Mouse (Mus musculus) NIH3T3 (cell line): ENCODE measurements around the gene Ccdc141.

ENCODE experiments used
- DNase-seq: peaks from one replicate; pipeline ENCODE4 v3.0.0-alpha.2; 2012; ENCODE audit warnings: low read depth

Ccdc141 gene

DNA sequence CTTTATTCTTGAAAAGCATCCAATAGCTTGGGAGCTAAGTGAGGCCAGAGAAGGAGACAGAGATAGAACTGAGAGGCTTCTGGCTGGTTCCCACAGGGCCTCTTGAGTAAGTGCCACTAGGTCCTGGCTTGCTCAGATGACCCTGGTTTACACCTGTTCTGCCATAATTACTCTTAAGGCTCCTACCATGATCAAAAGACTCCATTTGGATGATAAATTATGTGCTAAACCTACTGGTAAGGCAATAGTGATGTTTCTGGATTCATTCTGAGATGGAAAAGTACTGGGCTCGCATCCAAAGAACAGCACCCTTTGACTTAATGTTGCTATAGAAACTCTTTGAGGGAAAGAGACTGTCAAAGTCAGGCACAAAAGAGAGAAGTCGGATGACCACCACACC is 3.9 kb upstream of the Ccdc141 start:
- peak; percentile 60 for DNase-seq

DNA sequence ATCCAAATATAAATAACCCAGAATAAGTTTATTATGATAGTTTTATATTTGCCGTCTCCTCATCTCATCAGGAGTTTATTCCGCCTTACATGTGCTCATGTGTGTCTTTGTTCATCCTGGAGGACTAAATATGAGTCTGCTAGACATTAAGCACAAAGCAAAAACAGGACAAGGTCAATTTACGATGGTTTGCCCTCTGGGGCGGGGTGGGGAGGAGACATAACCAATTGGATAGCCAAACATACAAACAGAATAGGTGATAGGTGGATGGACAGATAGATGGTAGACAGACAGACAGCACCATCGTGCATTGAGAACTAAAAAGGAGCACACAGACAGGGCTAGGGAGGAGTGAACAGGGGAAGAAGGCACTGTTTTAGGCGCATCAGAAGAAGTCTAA is 3.4 kb upstream of the Ccdc141 start:
- DNase-seq, result no peak

DNA sequence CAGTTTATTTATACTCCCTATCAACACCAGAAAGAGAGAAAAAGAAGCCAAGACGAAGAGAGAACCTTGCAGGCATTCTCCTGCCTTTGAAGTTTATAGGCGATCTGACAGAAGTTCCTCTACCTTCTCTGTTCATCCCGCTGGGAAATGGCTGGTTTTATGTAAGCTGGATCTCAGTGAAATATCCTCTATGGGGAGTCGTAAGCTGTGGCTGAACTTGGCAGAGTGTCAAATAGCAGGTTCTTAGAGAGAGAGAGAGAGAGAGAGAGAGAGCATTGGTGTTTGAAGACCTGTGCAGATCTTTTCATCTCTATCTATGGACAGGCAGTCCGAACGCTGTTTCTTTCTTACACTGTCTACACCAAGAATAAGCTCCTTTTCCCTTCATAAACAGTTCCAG is 2.9 kb upstream of the Ccdc141 start:
- DNase-seq, result no peak

DNA sequence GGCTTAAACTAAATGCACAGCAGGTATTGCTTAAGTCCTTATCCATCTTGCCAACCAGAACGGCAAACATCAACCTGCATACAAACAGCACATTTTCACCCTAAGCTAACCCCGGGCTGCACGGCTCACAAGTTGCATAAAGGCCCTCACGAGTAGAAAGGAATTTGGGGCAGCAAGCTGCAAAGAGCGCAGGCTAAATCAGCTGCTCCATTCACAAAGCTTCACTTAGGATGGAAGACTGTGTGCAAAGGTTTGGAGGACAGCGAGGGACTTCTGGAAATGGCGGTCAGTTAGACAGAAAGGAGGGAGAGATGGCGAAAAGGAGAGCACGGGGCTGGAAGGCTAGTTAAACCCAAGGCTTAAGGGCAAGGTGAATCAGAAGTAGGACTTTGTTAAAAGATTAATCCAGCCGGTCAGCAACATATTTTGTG is 1.8 kb upstream of the Ccdc141 start:
- DNase-seq, result no peak

DNA sequence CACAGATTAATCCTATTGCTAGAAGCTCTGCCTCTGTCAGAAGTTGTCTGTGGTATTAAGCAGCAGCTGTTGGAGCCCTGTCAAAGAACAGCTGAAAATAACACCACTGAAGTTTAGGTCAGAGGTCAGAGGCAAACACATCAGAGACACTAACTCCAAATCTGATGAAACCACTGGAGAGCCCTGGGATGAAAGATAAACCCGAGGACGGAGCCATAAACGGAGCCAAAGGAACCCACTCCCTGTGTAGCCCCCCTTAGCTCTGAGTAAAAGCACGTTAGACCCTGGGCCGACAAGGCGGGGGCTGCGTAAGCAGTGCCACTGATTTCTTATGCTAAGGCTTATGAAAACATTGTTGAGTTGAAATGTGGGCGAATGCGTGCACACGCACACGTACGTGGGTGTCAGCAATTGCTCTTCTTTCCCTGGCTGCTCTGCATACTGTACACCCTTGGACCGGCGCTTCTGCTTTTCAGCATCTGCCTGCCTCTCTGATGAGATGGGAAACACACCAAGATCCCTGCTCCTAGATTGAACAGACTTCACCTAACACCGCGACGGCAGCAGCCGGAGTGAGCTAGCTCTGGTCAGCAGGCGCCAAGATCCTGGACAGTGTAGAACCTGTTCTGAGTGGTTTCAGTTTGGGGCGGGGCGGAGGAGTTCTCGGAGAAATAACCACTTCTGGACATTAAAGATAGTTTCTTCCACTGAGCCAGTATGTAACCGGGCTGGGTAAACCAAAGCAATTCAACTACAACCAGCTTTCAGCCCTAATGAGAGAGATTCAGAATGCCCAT is 1.2 kb upstream of the Ccdc141 start:
- no peak for DNase-seq

DNA sequence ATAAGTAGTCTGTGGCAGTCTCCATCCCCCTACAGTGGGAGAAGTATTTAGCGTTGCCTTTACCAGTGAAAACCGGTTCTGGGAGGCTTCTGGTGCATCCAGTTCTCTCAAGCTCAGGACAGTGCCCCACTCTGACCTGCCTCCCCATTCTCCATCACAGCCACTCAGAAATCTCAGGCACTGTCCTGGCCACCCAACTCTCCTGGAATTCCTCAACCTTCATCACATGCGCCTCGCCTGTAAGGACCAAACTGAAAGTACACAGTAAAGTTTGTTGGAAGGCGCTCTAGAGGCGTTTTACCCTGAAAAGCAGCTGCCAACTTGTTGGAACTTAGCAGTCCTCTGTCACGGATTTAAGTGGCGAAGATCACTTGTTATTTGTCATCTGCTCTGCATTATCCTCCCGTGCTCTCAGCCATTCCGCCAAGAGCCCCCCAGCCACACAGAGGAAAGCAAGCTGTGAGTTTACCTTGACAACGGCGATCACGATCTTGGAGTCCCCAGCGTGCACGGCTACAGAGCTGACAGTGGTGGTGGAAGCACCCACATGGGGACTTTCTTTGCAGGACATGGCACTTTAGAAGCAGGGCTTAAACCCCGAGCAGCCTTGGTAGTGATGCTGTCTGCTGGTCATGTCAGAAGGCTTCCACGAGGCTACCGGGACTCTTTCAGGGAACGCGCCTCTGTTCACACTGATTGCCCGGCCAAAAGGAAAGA is 362 bp downstream of the Ccdc141 start:
- DNase-seq, result peak; percentile 65

DNA sequence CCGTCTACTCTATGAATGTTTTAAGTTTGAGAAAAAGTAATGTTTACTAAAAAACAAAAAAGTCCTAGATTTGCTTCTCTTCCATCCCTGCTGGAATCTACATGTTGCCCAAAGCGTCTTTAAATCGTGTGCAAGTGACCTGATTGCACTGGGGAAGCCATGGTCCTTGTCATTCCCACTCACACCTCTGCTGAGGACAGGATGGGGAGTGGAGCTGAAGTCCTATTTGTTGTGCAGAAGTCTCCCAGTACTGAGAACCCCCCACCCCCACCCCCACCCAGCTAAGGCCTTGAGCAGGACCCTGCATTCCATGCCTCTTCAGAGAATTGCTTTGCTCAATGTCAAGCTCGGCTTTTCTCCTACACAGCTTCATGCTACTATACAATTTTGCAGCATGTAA is 1.2 kb downstream of the Ccdc141 start:
- no peak for DNase-seq

DNA sequence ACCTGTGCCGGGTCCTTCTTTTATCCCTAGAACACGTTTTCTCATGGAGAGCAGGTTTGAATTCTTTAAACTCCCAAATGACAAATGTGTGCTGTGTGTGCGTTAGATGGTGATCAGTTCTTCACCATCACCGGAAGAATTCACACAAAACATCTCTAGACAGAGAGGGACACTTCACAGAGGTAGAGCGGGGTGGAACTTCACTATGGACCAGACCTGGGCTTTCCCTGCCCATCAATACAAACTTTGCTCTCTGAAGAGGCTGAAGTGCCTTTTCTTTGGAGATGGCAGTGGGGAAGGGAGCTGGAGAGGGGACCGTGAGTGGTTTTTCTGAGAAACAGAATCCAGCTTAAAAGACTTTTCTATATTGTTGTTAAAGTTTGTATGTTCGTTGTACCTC is 1.7 kb downstream of the Ccdc141 start:
- DNase-seq, result no peak

DNA sequence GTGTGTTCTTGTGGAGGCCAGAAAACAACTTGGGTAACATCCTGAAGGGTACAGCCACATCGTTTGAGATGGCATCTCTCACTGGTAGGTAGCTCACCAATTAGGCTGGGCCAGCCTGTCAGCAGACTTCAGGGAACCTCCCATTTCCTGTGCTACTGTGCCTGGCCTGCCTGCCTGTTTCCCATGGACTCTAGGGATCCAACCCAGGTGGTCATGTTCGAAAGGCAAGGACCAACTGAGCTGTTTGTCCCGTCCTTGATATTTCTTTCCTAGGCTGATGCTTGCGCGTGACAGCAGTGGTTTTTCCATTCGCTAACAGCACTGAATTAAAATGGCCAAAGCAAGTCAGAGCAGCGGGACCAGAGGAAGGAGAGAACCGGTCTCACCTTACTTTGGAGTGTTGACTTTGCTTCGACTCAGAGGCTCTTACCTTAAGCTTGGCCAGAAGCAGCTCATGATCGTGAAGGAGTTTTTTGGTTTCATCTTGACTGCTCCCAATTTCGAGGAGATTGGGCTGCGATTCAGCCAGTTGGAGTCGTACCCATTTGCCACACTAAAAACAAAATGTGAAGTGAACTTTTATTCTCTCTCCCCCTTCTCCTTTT is 2.3 kb downstream of the Ccdc141 start:
- no peak for DNase-seq

DNA sequence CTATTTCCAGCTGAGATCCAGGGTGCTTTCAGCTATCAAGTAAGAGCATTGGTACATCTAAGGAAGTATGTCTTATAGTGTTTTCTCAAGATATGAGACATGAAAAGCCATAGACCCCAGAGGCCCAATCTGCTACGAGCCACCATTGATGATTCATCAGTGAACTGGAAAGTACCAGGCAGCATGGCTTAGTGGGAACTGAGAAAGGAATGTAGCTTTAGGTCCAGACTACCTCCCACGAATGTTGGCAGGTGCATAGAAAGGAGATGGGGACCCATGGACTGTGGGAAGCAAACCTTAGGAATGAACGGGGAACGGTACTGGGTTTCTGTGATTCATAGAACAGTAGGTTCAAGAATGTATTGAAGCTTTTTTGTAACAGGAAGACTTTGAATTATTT is 4.1 kb downstream of the Ccdc141 start:
- peak; percentile 47 for DNase-seq

DNA sequence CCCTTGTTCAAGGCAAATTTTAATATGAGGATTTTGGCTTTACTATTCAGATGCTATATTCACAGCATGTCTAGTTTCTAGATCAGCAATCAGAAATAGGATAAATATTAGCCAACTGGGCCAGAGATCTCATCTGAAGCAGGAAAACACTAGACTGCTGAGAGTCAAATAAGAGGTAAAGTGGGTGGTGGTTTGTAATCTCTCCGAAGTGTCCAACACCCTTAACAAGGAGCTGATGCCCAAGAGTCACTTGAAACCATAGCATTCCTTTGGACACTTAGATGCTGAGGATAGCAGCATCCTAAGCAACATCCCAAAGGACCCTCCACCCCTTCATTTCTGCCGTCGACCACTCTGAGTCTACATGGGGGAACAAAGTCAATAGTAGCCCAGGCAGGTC is 5.8 kb downstream of the Ccdc141 start:
- no peak for DNase-seq

DNA sequence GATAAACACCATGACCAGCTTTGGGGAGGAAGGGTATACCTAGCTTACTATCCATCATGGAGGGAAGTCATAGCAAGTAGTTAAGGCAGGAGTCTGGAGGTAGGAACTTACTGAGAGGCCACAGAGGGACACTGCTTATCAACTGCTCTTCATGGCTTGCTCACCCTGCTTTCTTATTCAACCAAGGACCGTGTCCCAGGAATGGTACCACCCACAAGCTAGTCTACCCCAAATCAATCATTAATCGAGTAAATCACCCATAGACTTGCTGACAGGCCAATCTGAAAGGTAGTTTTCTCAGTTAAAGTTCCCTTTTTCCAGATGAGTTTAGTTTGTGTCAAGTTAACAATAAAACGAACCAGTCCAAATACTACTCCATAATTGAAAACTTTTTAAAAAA is 7.1 kb downstream of the Ccdc141 start:
- DNase-seq, result no peak

DNA sequence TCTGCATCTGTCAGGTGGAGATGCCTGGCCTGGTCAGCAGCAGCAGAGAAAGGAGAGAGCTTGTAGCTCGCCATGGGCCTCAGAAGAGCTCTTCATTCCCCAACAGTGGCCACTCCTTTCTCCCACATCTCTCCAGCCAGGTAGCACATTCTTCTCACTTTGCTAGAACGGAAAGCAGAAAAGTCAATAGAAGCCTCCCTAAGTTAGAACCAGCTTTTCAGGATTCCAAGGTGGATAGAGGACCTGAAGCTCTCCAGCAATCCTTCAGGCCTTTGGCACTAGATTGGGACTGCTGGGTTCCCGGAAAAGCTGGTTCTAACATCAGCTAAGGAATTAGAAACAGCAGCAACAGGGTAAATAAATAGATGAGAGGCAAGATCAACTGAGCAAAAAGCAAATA is 8.3 kb downstream of the Ccdc141 start:
- no peak for DNase-seq

DNA sequence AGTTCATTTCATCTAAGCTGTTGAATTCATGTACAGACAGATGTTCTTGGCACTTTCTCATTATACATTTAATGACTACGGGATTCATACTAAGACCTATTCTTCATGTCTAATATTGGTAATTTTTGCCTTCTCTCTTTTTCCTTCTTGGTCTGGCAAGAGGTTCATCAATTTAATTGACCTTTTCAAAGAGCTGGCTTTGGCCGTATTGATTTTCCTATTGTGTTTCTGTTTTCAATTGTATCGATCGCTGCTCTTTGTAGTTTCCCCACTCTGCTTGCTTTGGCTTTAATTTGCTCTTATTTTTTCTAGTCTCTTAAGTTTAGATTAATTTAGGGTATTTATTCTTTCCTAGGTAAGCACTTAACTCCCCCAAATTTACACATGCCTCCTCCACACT is 12.9 kb downstream of the Ccdc141 start:
- no peak for DNase-seq

DNA sequence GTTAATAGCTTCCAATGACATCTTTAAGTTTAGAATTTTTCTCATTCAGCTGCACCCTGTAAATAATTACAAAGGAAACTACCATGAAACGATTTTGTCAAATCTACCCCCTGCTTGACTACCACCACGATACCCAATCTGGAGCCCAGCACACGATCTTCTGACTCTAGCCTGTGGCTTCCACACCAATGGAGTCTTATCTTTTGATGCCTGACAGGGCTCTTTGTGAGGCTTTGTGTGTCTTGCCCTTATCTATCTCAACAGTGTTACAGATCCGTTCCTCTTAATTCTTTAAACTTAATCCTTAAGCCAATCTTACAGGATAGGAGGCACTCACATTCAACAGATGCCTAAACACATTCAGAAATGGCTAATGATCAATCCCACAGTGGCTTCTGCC is 16.4 kb downstream of the Ccdc141 start:
- no peak for DNase-seq

DNA sequence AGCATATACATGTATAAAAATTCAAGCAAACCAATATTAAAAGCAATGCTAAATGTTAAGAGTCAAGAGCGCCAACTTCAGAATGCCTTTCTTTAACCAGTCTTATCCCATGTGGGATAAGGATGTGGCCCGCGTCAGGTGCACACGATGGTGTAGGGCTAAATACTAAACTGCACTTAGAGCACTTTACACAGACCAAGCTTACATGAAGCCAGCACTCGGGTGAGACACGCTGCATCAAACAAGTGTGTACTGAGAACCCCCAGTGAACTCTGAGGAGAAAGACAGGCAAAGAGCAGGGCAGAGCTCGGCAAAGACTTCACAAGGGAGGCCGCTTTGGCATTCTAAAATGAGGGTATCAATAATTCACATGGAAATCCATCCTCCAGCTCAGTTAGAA is 19.2 kb downstream of the Ccdc141 start:
- no peak for DNase-seq

DNA sequence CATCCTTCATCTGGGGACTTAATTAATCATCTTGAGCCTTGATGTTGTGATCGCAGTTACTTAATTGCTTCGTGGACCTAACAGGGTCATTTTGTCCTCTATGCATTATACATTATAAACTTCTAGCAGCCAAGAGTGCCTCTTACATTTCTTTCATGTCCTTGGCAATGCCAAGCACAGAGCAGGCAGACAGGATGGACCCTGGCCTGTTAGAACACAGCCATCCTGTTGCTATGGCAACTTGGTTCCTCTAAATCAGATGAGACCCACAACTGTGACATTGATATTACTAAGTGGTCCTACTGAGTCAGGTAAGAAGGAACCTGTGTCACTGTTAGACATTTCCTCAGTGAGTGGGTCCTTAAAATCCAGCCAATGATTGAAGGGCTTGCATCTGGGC is 20.9 kb downstream of the Ccdc141 start:
- no peak for DNase-seq

DNA sequence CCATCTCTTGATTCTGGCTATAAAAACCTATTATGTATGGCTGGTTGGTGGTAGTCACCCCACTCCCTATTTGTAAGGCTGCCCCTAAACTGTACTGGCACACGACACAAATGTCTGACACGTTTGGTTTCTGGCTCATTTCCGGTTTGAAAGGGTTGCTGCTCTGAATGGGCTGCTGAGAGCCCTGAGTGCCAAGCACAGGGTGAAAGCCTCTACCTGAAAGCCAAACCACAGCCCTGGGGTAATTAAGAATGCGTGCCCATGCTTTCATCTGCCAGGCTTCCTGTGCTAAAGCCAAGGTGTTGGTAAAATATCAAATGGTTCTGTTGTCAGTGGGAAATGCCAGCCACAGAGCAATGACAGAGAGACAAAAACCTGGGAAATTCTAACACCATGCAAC is 22.2 kb downstream of the Ccdc141 start:
- no peak for DNase-seq

DNA sequence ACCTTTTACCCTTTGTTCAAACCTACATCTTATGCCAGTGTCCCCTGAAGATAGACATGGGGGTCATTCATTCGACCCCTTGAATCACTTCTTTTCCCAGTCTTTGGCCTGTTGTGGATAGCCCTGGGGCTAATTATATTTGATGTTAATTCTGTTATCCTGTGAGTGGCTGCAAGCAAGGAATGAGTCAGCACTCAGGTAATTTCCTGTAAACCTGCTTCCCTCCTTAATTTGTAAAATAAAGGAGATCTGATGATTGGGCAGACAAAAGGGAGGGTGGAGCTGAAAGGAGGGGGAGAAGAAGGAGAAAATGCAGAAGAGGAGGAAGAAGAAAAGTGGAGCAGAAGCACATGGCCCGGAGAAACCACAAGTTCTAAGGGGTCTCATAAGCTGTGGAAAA is 23.5 kb downstream of the Ccdc141 start:
- no peak for DNase-seq

DNA sequence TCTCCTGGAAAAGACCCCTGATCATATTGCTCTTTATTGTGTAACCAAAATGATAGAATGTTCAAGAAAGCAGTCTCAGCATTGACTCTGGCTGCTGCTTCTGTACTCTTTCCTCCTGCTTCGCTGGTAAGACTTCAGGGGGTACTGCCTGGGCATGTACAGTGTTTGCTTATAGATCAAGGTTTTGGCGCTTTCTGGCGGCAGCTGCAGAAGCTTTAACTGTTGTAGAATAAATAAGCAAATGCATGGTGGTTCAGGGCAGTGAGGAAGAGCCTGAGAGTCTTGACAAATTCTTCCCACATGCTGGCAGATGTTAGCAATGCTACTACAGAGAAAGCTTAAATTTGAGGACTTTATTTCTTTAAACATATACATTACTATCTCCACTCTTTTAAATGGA is 24.1 kb downstream of the Ccdc141 start:
- DNase-seq, result no peak

DNA sequence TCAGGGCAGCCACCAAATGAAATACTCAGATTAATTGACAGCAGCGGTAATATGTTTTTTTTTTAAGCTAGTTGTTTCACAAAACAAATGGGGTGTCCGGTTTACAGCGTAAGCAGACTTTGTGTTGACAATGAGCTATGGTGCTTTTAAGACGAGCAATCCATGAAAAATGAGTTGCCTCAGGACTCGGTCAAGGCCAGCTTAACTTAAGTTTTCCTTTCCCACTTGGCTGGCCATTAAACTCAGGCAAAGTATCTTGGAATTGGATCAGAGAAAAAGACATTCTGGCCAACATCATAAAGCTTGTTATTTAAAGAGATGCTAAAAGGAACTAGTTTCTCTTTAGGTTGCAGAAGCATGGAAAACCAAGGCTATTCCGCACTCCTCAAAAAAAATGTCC is 26.9 kb downstream of the Ccdc141 start:
- no peak for DNase-seq

DNA sequence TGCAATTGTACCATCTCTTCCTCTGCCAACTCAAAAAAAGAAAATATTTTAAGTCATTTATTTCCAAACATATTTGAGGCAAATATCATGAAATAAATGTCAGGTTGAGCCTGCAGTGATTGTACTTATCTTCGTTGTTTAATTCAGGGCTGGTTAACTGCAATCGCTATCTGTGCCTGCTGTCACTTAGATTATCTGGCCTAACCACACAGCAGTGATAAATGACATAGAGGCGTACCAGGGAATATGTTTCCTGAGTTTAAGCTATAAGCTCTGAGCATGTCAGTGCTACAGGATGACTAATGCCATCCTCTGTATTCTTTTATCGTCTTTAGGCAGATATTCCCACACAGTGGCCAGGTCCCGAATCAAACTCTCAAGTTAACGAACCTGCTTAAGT is 31.6 kb downstream of the Ccdc141 start:
- no peak for DNase-seq

DNA sequence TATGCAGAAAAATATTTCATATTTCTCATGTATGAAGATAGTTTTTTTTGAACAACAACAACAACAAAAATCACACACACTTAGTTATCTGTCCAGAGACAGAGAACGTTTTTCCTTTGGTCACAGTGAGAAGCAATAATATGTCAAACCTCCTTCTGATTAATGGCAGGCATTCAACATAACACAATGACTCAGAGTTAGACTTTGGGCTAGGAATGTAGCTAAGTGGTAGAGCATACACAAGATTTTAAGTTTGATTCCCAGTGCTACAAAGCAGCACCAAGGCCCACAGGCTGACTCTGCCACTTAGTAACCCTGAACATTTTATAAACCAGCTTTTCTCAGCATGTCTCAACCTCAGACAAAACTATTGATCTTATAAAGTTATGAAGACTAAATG is 35.5 kb downstream of the Ccdc141 start:
- peak; percentile 39 for DNase-seq
